Mouse (Mus musculus) heart, embryonic 14.5 days (tissue): Measurements from ENCODE around the gene Olfr1555-ps1. TPM values are rescaled to one million over a fixed set of nuclear protein-coding genes. Genes with fewer than 3 reads are reported as not detected.

Experiments used
- ATAC-seq: fragments of 200-750 bp; cut with Nextera tagmentation; 2 replicates; pipeline ENCODE4 v1.8.0; 2017; ENCODE audit warnings: low read depth, moderate TSS enrichment; ENCODE audit not compliant: insufficient number of reproducible peaks, insufficient read depth, low FRiP score
- H3K27ac ChIP-seq, 2 experiments: fragments of 200-500 bp in 1 of 2; fragments of 300-500 bp in 1 of 2; sonication (generic) in 1 of 2; replicated peaks in 1 of 2; 2 replicates each; pipeline ENCODE4 v1.5.1; 2012 to 2014; ENCODE audit warnings: low read depth in 2 of 2, low read length in 2 of 2, control low read depth in 1 of 2, mild to moderate bottlenecking in 1 of 2, mixed read lengths in 1 of 2; ENCODE audit not compliant: control insufficient read depth in 1 of 2, insufficient read depth in 1 of 2
- H3K27me3 ChIP-seq: fragments of 300-500 bp; sonication (generic); 2 replicates; pipeline ENCODE4 v1.6.1; 2014; ENCODE audit warnings: mild to moderate bottlenecking, low read length, control low read depth; ENCODE audit not compliant: control insufficient read depth, insufficient read depth
- H3K36me3 ChIP-seq: fragments of 300-500 bp; sonication (generic); 2 replicates; pipeline ENCODE4 v1.6.1; 2014; ENCODE audit warnings: mild to moderate bottlenecking, control low read depth, low read length, mixed read lengths; ENCODE audit not compliant: control insufficient read depth, insufficient read depth
- H3K4me1 ChIP-seq, 2 experiments: fragments of 200-500 bp in 1 of 2; fragments of 300-500 bp in 1 of 2; sonication (generic) in 1 of 2; 2 replicates each; pipeline ENCODE4 v1.6.1; 2012 to 2014; ENCODE audit warnings: low read length in 2 of 2, control low read depth in 1 of 2, mixed read lengths in 1 of 2; ENCODE audit not compliant: control insufficient read depth in 2 of 2, insufficient read depth in 2 of 2
- H3K4me2 ChIP-seq: fragments of 300-500 bp; sonication (generic); 2 replicates; pipeline ENCODE4 v1.6.1; 2014; ENCODE audit warnings: mild to moderate bottlenecking, low read length
- H3K4me3 ChIP-seq, 2 experiments: fragments of 200-500 bp in 1 of 2; fragments of 300-500 bp in 1 of 2; sonication (generic) in 1 of 2; 2 replicates each; pipeline ENCODE4 v1.5.1; 2012 to 2014; ENCODE audit warnings: low read length in 2 of 2, mild to moderate bottlenecking in 2 of 2, control low read depth in 1 of 2, low read depth in 1 of 2, moderate library complexity in 1 of 2; ENCODE audit not compliant: control insufficient read depth in 1 of 2, insufficient read depth in 1 of 2
- H3K9ac ChIP-seq: fragments of 300-500 bp; sonication (generic); 2 replicates; pipeline ENCODE4 v1.6.1; 2014; ENCODE audit warnings: mild to moderate bottlenecking, low read length
- H3K9me3 ChIP-seq: fragments of 300-500 bp; sonication (generic); 2 replicates; pipeline ENCODE4 v1.6.1; 2016; ENCODE audit warnings: low read length, control low read depth; ENCODE audit not compliant: control insufficient read depth
- WGBS: fragments of 180-500 bp; shearing (Covaris S2); extraction: QIAGEN DNeasy Blood & Tissue Kit; methylation state at CpG from one replicate; pipeline ENCODE4 v1.1.7; 2014; 5-methylcytosine and 5-hydroxymethylcytosine counted together
- polyA plus RNA-seq: library from polyadenylated mRNA; unstranded; fragments of >200 nt; fragmentation: Nextera tagmentation; extraction: Ambion mirVana; gene quantifications from 2 replicates; pipeline ENCODE4 v1.2.1, GENCODE M21; 2014

The Olfr1555-ps1 gene
- polyA plus RNA-seq, 1 experiment from 2014 or later, result not detected

DNA sequence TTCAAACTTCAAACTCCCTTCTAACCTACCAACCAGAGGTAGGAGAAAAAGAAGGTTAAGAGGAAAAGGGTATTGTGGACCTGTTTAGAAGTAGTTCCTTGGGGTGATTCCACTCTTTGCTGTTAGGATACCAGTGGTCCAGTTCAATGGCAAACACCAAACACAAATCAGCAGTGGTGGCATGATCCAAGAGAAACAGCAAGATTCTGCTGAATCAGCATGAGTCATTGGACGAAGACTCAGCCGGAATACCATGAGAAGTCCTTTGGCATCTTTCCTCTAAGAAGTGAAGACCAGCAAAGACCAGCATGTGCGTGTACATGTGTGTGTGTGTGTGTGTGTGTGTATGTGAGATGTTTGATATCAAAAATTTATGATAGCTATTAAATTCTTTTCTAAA lies 53.4 kb downstream of the Olfr1555-ps1 start:
- H3K36me3 ChIP-seq, result no peaks in the 10 kb centered on the region
- no peak overlapping the region for H3K9ac ChIP-seq
- no peaks in the 10 kb centered on the region for H3K9me3 ChIP-seq
- no peaks in the 10 kb centered on the region for H3K4me1 ChIP-seq
- H3K27ac ChIP-seq, result no peak overlapping the region
- 77% methylated on average over 3 of the region's 3 CpGs for WGBS
- no peak for ATAC-seq
- H3K4me3 ChIP-seq, result no peak overlapping the region
- no peaks in the 10 kb centered on the region for H3K27me3 ChIP-seq
- no peak overlapping the region for H3K4me2 ChIP-seq

GRCm38 (mm10) chr19:12115797-12116196 lies 54.1 kb downstream of the Olfr1555-ps1 start, which contains the start of gene Olfr1428:
Gene Olfr1428 (minus strand): TSS chr19:12115897.
- H3K36me3 ChIP-seq, result no peaks in the 10 kb centered on the region
- ATAC-seq, result no peak
- no peak within 1 kb of the TSS for H3K4me3 ChIP-seq
- no peaks in the 10 kb centered on the region for H3K27me3 ChIP-seq
- H3K9ac ChIP-seq, result no peak within 1 kb of the TSS
- no peaks in the 10 kb centered on the region for H3K9me3 ChIP-seq
- H3K4me1 ChIP-seq, result no peaks in the 10 kb centered on the region
- no peak within 1 kb of the TSS for H3K4me2 ChIP-seq
- no peak within 1 kb of the TSS for H3K27ac ChIP-seq
- 53% methylated on average over 1 of the region's 1 CpGs for WGBS

Other genes starting within 250 kb of the Olfr1555-ps1 start
- gene Osbp, start 204.2 kb downstream of the Olfr1555-ps1 start, polyA plus RNA-seq, result 10.8 and 11.4 TPM in 2 replicates
- not detected in 2 replicates for gene Olfr1423, start 128.8 kb downstream of the Olfr1555-ps1 start, polyA plus RNA-seq
- not detected in 2 replicates for gene Olfr1424, start 107.4 kb downstream of the Olfr1555-ps1 start, polyA plus RNA-seq
- gene Olfr1425, start 92.4 kb downstream of the Olfr1555-ps1 start, polyA plus RNA-seq, result not detected in 2 replicates
- gene Olfr1426, start 78.1 kb downstream of the Olfr1555-ps1 start, polyA plus RNA-seq, result not detected in 2 replicates
- not detected in 2 replicates for gene Olfr1427, start 66.8 kb downstream of the Olfr1555-ps1 start, polyA plus RNA-seq
- gene Olfr1428, start 54.2 kb downstream of the Olfr1555-ps1 start, polyA plus RNA-seq, result not detected in 2 replicates
- gene Olfr76, start 46.9 kb downstream of the Olfr1555-ps1 start, polyA plus RNA-seq, result not detected in 2 replicates
- gene Olfr1431, start 30.5 kb upstream of the Olfr1555-ps1 start, polyA plus RNA-seq, result not detected in 2 replicates
- gene Olfr1432, start 62.5 kb upstream of the Olfr1555-ps1 start, polyA plus RNA-seq, result not detected in 2 replicates
- gene Olfr262, start 71.5 kb upstream of the Olfr1555-ps1 start, polyA plus RNA-seq, result not detected in 2 replicates
- not detected in 2 replicates for gene Olfr235, start 90.9 kb upstream of the Olfr1555-ps1 start, polyA plus RNA-seq
- gene Olfr1434, start 109.7 kb upstream of the Olfr1555-ps1 start, polyA plus RNA-seq, result not detected in 2 replicates
- gene Olfr1436, start 129.0 kb upstream of the Olfr1555-ps1 start, polyA plus RNA-seq, result not detected in 2 replicates
- gene Olfr1437, start 155.0 kb upstream of the Olfr1555-ps1 start, polyA plus RNA-seq, result not detected in 2 replicates
- gene Olfr1438-ps1, start 165.8 kb upstream of the Olfr1555-ps1 start, polyA plus RNA-seq, result not detected in 2 replicates
- not detected in 2 replicates for gene Olfr1440, start 217.2 kb upstream of the Olfr1555-ps1 start, polyA plus RNA-seq
- not detected in 2 replicates for gene Olfr1441, start 247.3 kb upstream of the Olfr1555-ps1 start, polyA plus RNA-seq